Mouse (Mus musculus) skeletal muscle tissue, adult 2 months (tissue): ENCODE results near the gene Ret.

Experiments used
- DNase-seq: peaks from one replicate; pipeline ENCODE4 v3.0.0-alpha.2; 2012; ENCODE audit warnings: low read depth, low spot score

Ret gene

GRCm38 (mm10) chr6:118197440-118197975 lies at the start of gene Ret:
Gene Ret, minus strand, starts transcription at chr6:118197718.
- DNase-seq: no peak

- DNase-seq: no peak
These were observed 49.6 kb upstream of the Ret start for GRCm38 (mm10) chr6:118247161-118247560.

DNA sequence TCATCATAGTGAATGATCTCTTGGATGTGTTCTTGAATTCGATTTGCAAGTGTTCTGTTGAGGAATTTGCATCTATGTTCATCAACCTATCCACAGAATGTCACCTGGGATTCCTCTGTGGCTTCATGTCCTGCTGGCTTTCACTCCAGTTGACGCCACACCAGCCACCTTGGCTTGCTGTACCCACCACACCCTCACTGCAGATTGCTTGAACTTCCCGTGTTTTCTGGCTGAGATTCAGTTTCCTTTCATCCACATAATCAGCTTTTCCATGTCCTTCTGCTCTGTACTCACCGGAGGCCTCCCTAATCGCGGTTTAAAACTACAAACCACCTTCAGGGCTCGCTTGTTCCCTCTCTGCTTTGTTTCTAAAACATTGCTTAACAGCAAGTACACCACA lies 46.6 kb upstream of the Ret start:
- DNase-seq: no peak

GRCm38 (mm10) chr6:118242941-118243340 lies 45.4 kb upstream of the Ret start:
- no peak for DNase-seq

DNA sequence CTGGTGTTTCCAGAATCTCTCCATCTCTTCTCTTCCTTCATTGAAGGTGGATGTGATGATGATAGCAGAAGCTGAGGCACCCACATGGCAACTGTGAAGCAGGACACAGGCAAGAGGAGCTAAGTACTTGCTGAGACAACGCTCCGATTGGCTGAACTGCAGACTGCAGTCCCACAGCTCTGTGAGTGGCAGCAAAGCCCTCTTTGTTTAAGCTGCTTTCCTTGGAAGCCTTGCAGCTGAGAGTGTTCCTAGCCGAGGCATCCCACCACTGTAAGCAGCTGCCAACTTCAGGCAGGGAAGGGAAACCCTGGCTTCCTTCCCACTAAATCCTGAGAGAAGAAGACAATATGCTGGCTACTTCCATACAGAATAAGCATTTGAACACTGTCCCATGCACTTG lies 28.6 kb upstream of the Ret start:
- DNase-seq: no peak

GRCm38 (mm10) chr6:118222471-118222870 lies 25.0 kb upstream of the Ret start:
- DNase-seq: no peak

DNA sequence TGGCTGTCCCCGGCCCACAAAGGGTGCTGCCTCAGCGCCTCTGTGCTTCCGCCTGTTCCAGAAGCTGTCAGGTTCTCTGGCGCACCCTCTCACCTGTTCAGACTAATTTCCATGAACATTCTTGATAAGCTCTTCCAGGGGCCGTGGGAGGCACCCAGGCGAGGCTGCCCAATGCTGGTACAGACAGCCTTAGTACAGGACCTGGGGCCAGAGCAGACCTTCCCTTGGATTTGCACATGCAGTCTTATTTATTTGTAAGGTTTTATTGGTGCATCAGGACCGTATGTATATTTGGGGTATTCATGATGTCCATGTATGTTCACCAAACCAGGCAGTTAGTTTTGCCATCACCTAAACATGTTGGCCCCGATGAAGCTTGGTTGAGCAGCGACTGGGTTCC lies 18.2 kb upstream of the Ret start:
- DNase-seq: no peak

DNA sequence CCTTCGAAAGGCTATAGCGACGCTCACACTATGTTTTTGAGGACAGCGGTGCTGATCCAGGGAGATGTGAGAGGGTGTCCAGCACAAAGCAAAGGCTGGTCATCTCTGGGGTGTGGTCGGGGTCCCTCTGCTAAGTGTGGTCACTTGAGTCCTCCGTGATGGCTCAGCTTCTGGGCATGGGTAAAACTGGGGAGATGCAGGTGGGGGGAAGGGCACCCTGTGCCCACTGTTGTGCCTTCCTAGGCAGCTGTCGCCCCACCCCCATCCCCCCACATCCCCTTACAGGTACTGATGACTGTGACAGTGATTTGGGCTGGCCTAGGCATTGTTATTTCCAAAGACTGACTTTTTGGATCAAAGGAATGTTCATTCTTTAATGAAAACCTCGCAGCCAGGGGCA lies 10.8 kb upstream of the Ret start:
- no peak for DNase-seq

DNA sequence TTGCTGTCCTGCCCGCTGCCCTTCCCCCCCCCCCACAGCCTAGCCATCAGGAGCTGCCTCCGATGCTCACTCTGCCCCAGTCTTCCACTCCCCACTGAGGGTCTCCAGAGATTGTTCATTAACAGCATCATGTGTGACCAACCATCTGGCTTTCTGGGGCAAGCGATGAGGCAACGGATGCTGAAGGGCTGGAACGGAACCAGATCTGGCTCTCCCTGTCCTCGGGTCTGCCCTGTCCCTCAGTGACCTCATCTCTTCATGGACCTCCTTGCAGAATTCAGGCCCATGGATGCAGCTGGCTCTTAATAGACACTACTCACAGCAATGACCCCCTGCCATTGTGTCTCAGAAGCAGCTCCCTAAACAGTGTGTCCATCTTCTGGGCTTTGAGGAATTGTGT lies 8.9 kb upstream of the Ret start:
- DNase-seq: peak; percentile 62

GRCm38 (mm10) chr6:118205176-118205890 lies 7.8 kb upstream of the Ret start:
- DNase-seq: peak; percentile 85

- DNase-seq: no peak
These were observed 6.6 kb upstream of the Ret start for GRCm38 (mm10) chr6:118204112-118204511.

GRCm38 (mm10) chr6:118196751-118197439 lies 623 bp downstream of the Ret start:
- DNase-seq: no peak

GRCm38 (mm10) chr6:118195108-118195507 lies 2.4 kb downstream of the Ret start:
- DNase-seq: no peak

GRCm38 (mm10) chr6:118192882-118193281 lies 4.6 kb downstream of the Ret start:
- DNase-seq: no peak

GRCm38 (mm10) chr6:118192199-118192598 lies 5.3 kb downstream of the Ret start:
- no peak for DNase-seq

GRCm38 (mm10) chr6:118189764-118190163 lies 7.8 kb downstream of the Ret start:
- no peak for DNase-seq

GRCm38 (mm10) chr6:118188599-118188998 lies 8.9 kb downstream of the Ret start:
- no peak for DNase-seq

DNA sequence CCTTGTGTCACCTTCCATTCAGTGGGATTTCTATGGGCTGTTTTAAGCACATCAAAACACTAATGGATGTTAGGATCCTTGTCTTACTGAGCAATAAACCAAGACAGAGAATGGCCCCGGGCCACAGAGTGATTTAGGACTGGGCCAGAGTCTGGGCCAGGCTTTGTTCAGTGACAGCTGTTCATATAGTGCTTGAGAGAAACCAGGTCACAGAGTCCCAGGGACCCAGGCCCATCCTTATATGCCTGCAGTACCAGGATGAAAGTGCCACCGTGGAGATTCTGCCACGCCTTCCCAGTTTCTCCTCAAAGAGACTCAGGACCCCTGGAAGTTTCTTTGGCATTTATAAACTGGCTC lies 10.3 kb downstream of the Ret start:
- DNase-seq: no peak

DNA sequence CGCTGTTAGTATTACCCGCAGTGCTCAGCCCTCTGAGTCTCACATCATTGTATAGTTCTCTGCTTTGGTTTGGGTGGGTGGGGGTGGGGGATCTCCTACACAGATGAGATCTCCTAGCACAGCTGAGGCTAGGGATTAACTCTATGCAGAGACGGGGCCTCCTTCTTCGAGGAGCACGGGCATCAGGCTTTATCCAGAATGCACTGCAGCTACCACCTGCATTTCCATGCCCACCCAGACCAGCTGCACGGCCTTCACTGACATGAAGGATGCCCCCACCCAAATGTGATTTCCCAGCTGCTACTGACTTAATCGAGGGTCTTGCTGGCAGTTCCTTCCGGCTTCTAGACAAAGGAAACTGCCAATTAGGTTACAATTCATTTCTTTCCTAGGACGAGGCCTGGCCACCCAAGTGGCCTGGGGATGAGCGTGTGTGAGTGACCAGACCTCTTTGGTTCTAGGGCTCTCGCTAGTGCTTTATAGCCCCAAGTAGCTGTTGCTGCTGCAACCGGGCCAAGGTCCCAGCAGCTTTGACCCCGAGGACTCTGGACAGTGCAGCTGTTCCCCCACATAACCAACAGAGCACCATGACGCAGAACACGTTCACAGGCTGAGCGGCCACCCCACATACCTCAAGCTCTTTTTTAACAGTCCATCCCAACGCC lies 10.8 kb downstream of the Ret start:
- DNase-seq: no peak

GRCm38 (mm10) chr6:118184126-118184525 lies 13.4 kb downstream of the Ret start:
- no peak for DNase-seq

DNA sequence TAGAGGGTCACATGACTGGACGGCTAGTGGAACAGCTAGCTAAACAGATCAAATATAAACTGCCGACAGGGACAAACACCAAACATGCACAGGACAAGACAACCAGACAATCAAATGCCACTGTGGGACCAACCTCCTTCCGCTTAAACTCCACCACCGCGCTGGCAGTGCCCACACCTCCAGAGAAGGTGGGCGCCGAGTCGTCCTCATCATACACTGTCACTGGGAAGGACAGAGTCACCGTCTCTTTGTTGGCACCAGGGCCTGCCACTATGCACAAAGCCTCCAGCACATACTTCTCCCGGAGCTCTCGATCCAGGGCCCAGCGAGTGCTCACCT lies 17.5 kb downstream of the Ret start:
- DNase-seq: no peak

DNA sequence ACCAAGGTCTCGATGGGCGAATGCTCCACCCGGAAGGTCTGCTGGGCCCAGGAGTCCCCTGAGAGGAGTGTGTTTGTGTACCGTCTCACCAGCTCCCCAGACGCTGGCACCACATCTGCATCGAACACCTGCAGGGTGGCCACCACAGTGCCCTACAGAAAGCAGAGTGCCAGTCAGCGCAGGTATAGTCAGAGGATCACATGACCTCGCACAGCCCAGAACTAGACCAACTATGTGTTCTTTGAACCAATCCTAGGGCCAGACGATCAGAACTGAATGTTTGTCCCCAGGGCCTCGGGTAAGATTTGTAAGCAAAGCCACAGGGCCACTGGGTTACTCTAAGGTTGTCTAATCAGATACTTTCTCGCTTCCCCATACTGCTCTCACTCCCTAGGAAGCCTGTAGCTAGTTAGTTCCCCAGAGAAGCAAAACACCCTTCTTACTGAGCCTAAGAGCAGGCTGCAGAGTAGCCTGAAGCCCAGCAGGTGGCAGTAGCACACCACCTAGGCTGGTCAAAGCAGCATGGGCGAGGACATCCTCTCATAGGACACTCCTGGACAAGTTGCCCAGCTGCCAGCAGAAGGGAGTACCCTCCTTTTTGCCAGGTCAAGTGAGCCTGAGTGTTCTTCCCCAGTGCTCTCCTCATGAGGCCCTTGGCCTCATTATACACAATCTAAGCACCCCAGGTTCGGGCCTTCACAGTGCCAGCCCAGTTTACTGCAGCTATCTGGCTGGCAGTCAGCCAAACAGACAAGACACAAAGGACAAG lies 18.0 kb downstream of the Ret start:
- DNase-seq: peak; percentile 85
